Mouse (Mus musculus): ENCODE data around the gene Set. TPM values are rescaled to one million over a fixed set of nuclear protein-coding genes. Genes with fewer than 3 reads are reported as not detected.

Gene Set
- total and polyA plus RNA-seq, 3 experiments = 751 to 849 (median 806) TPM

DNA sequence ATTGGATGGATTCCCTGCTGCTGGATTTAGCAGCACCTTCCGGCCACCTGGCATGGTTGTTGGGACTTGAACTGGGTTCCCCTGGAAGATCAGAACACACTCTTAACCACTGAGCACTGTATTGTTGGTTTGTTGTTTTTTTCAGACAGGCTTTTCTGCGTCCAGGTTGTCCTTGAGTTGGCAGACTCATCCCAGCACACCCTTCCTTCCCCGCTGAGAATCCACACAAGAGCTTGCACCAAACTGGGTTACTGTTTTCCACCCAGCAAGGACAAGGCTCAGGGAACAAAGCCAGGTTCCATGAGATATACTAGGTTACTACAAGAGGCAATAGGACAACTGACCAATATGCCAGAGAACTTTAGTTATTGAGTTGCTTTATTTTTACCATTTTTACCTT is 442 bp upstream of the Set start:
- Histone ChIP-seq H3K9me3 (replicated peaks) (no peaks in the 10 kb centered on the region), H3K4me3 (ENCODE audit: low read depth, low read length) (no peak overlapping the region), H3K4me1 (ENCODE audit: insufficient read depth, low read depth, low read length) (peaks cover 29% of the 10 kb centered on the region), H3K27me3 (ENCODE audit: insufficient read depth, low read length) (peaks cover 3% of the 10 kb centered on the region; the same call in 1 of the 2 replicates), H3K36me3 (replicated peaks) (no peaks in the 10 kb centered on the region)
- TF ChIP-seq GATA1 (IDR thresholded peaks at IDR 0.05; ENCODE audit: borderline replicate concordance, low read length) = no peak
- TF ChIP-seq CTCF (IDR thresholded peaks at IDR 0.05; ENCODE audit: low read depth, low read length) = no peak
- TF ChIP-seq TAL1 (conservative IDR thresholded peaks at IDR 0.05; ENCODE audit: low read depth, low read length) = no peak
- TF ChIP-seq GATA2 (IDR thresholded peaks at IDR 0.05; ENCODE audit: borderline replicate concordance, low read depth, low read length) = no peak
- TF ChIP-seq POLR2AphosphoS5 (IDR thresholded peaks at IDR 0.05; ENCODE audit: insufficient replicate concordance, low read depth, low read length) = no peak
- no peak for DNase-seq (ENCODE audit: low spot score)
- no peak for ATAC-seq (ENCODE audit: extremely low read depth, insufficient number of reproducible peaks, low FRiP score, poor library complexity, severe bottlenecking)

DNA sequence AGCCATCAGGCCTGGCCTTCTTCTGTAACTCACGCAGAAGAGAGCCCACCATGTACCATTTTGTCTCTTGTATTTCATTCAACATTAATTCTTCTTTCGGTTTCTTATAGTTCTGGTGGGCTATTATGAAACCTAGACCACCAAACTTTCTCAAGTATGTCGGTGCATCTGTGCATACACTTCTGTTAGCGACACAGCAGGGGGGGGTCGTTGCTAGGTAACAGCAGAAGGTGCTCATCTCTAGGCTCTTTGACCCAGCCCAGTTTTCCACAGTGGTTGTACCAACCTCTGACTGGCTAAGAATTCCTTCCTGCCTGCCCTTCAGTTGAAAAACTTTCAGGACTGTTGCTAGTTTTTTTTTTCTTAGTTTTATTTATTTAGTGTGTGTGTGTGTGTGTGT is 1.2 kb downstream of the Set start:
- H3K4me3 ChIP-seq (ENCODE audit: low read depth, low read length) = no peak overlapping the region
- DNase-seq (ENCODE audit: low spot score) (no peak), ATAC-seq (ENCODE audit: extremely low read depth, insufficient number of reproducible peaks, low FRiP score, poor library complexity, severe bottlenecking) (no peak)
- peaks cover 6% of the 10 kb centered on the region for H3K36me3 ChIP-seq (replicated peaks)
- H3K27me3 ChIP-seq (ENCODE audit: insufficient read depth, low read length) = peaks cover 3% of the 10 kb centered on the region; the same call in 1 of the 2 replicates
- no peaks in the 10 kb centered on the region for H3K9me3 ChIP-seq (replicated peaks)
- H3K4me1 ChIP-seq (ENCODE audit: insufficient read depth, low read depth, low read length) = peaks cover 42% of the 10 kb centered on the region
- TF ChIP-seq GATA1 (IDR thresholded peaks at IDR 0.05; ENCODE audit: borderline replicate concordance, low read length) = no peak
- TF ChIP-seq POLR2AphosphoS5 (IDR thresholded peaks at IDR 0.05; ENCODE audit: insufficient replicate concordance, low read depth, low read length) = no peak
- TF ChIP-seq GATA2 (IDR thresholded peaks at IDR 0.05; ENCODE audit: borderline replicate concordance, low read depth, low read length) = no peak
- TF ChIP-seq CTCF (IDR thresholded peaks at IDR 0.05; ENCODE audit: low read depth, low read length) = no peak
- no peak for TF ChIP-seq TAL1 (conservative IDR thresholded peaks at IDR 0.05; ENCODE audit: low read depth, low read length)

- no peak for TF ChIP-seq GATA2 (IDR thresholded peaks at IDR 0.05; ENCODE audit: borderline replicate concordance, low read depth, low read length)
- TF ChIP-seq POLR2AphosphoS5 (IDR thresholded peaks at IDR 0.05; ENCODE audit: insufficient replicate concordance, low read depth, low read length) = no peak
- no peak for TF ChIP-seq CTCF (IDR thresholded peaks at IDR 0.05; ENCODE audit: low read depth, low read length)
- TF ChIP-seq TAL1 (conservative IDR thresholded peaks at IDR 0.05; ENCODE audit: low read depth, low read length) = no peak
- Histone ChIP-seq H3K4me3 (ENCODE audit: low read depth, low read length) (peak overlapping the region; percentile 80), H3K4me1 (ENCODE audit: insufficient read depth, low read depth, low read length) (peaks cover 57% of the 10 kb centered on the region), H3K27me3 (ENCODE audit: insufficient read depth, low read length) (no peaks in the 10 kb centered on the region), H3K9me3 (replicated peaks) (no peaks in the 10 kb centered on the region), H3K36me3 (replicated peaks) (peaks cover 11% of the 10 kb centered on the region)
- ATAC-seq (ENCODE audit: extremely low read depth, insufficient number of reproducible peaks, low FRiP score, poor library complexity, severe bottlenecking) (0 out of 2 replicates have a peak, but pooled peaks have one; percentile 22), DNase-seq (ENCODE audit: low spot score) (peak; percentile 93)
Measured at GRCm38 (mm10) chr2:30061215-30062166, 4.3 kb downstream of the Set start.

DNA sequence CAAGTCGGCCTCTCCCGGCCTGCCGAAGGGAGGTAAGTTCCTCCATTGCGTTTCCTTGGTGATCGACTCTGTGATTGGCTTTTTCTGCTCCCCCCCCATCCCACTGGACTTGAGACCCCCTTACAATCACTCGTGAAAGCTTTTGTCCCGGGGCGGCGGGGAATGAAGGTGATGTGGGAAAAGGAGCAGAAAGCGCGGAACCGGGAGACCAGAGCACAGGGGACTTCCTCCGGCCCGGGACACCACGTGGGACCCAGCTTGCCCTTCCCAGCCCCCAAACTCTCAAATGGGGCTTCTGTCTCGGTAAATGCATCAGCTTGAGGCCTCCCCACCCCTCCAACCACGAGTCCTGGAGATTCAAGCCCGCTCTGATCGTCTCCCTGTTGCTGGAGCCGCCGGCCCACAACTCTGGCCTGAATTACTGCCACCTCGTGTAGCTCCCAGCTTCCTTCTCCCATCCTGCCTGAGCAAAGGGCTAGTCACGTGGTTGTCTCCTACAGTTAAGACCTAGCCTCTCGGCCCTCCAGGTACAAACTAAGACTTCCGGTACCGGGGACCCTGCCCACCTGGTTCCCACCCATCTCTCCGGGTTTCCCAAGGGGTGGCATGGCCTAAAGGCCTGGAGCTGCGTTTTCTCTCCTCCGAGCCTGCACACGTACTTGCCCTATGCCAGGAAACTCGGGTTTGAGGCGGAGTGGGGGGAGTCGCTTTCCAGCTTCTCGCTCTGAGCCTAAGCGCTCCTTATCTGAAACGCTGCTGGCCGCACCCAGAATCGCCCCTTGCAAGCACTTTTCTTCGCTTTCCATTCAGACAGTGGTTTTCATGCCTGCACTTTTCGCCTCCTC is 5.3 kb downstream of the Set start:
- ATAC-seq (ENCODE audit: extremely low read depth, insufficient number of reproducible peaks, low FRiP score, poor library complexity, severe bottlenecking) = peak; percentile 10; the same call in 1 of the 2 replicates
- H3K4me1 ChIP-seq (ENCODE audit: insufficient read depth, low read depth, low read length) = peaks cover 48% of the 10 kb centered on the region
- TF ChIP-seq GATA1 (IDR thresholded peaks at IDR 0.05; ENCODE audit: borderline replicate concordance, low read length) = no peak
- TF ChIP-seq POLR2AphosphoS5 (IDR thresholded peaks at IDR 0.05; ENCODE audit: insufficient replicate concordance, low read depth, low read length) = no peak; the same call in 1 of the 2 replicates
- no peak for TF ChIP-seq GATA2 (IDR thresholded peaks at IDR 0.05; ENCODE audit: borderline replicate concordance, low read depth, low read length)
- no peak for TF ChIP-seq CTCF (IDR thresholded peaks at IDR 0.05; ENCODE audit: low read depth, low read length)
- TF ChIP-seq TAL1 (conservative IDR thresholded peaks at IDR 0.05; ENCODE audit: low read depth, low read length) = no peak
- no peaks in the 10 kb centered on the region for H3K27me3 ChIP-seq (ENCODE audit: insufficient read depth, low read length)
- peak overlapping the region; percentile 80 for H3K4me3 ChIP-seq (ENCODE audit: low read depth, low read length)
- H3K36me3 ChIP-seq (replicated peaks) = peaks cover 11% of the 10 kb centered on the region
- peak; percentile 73 for DNase-seq (ENCODE audit: low spot score)
- no peaks in the 10 kb centered on the region for H3K9me3 ChIP-seq (replicated peaks)

GRCm38 (mm10) chr2:30063235-30063634 is 6.1 kb downstream of the Set start:
- H3K4me1 ChIP-seq (ENCODE audit: insufficient read depth, low read depth, low read length) = peaks cover 49% of the 10 kb centered on the region
- H3K4me3 ChIP-seq (ENCODE audit: low read depth, low read length) = peak overlapping the region; percentile 80
- TF ChIP-seq TAL1 (conservative IDR thresholded peaks at IDR 0.05; ENCODE audit: low read depth, low read length) (no peak), GATA2 (IDR thresholded peaks at IDR 0.05; ENCODE audit: borderline replicate concordance, low read depth, low read length) (no peak), GATA1 (IDR thresholded peaks at IDR 0.05; ENCODE audit: borderline replicate concordance, low read length) (no peak), CTCF (IDR thresholded peaks at IDR 0.05; ENCODE audit: low read depth, low read length) (no peak), POLR2AphosphoS5 (IDR thresholded peaks at IDR 0.05; ENCODE audit: insufficient replicate concordance, low read depth, low read length) (no peak)
- H3K36me3 ChIP-seq (replicated peaks) = peaks cover 15% of the 10 kb centered on the region
- no peak for DNase-seq (ENCODE audit: low spot score)
- no peak for ATAC-seq (ENCODE audit: extremely low read depth, insufficient number of reproducible peaks, low FRiP score, poor library complexity, severe bottlenecking)
- no peaks in the 10 kb centered on the region for H3K27me3 ChIP-seq (ENCODE audit: insufficient read depth, low read length)
- H3K9me3 ChIP-seq (replicated peaks) = no peaks in the 10 kb centered on the region
